Mouse (Mus musculus) erythroid progenitor cell, adult 5-6 weeks (primary cell): ENCODE measurements around the gene Rsph1. TPM values are rescaled to one million over a fixed set of nuclear protein-coding genes. Genes with fewer than 3 reads are reported as not detected.
"Not testable (repeated sequence)": the region's sequence is repeated elsewhere in the genome, so short reads cannot be mapped to it uniquely, and the experiment has no call there.

ENCODE experiments used
- ATAC-seq: replicated peaks from 2 replicates; pipeline ENCODE4 v1.8.0; 2016; ENCODE audit warnings: moderate number of reproducible peaks, mild to moderate bottlenecking, moderate TSS enrichment, inconsistent platforms; ENCODE audit not compliant: poor library complexity, low FRiP score, severe bottlenecking
- total RNA-seq, 2 experiments: library from RNA; stranded (forward) in 1 of 2; stranded (reverse) in 1 of 2; fragments of 150-400 nt in 1 of 2; fragments of 186-747, 209-891 nt in 1 of 2; gene quantifications; 2 replicates each; pipeline versions ENCODE4 v1.2.3 to v1.2.4; 2015 to 2017; ENCODE audit warnings: low replicate concordance in 2 of 2

The Rsph1 gene
- total RNA-seq, 2 experiments from 2014 or later, result not detected

- ATAC-seq, result no peak
Observed at GRCm38 (mm10) chr17:31280269-31280668, 3.1 kb upstream of the Rsph1 start.

GRCm38 (mm10) chr17:31279541-31279940, 2.4 kb upstream of the Rsph1 start:
- no peak for ATAC-seq

- no peak for ATAC-seq
Observed at GRCm38 (mm10) chr17:31277931-31278330, 748 bp upstream of the Rsph1 start.

GRCm38 (mm10) chr17:31276207-31276921, 819 bp downstream of the Rsph1 start:
- no peak for ATAC-seq

- ATAC-seq, result no peak
Observed at GRCm38 (mm10) chr17:31275181-31275580, 2.0 kb downstream of the Rsph1 start.

GRCm38 (mm10) chr17:31273631-31274030, 3.6 kb downstream of the Rsph1 start:
- no peak for ATAC-seq

- ATAC-seq, result no peak
Observed at GRCm38 (mm10) chr17:31272416-31273165, 4.6 kb downstream of the Rsph1 start.

- no peak for ATAC-seq
Observed at GRCm38 (mm10) chr17:31271136-31271851, 5.9 kb downstream of the Rsph1 start.

GRCm38 (mm10) chr17:31270736-31271135, 6.4 kb downstream of the Rsph1 start:
- not testable (repeated sequence) for ATAC-seq

- no peak for ATAC-seq
Observed at GRCm38 (mm10) chr17:31270246-31270645, 6.9 kb downstream of the Rsph1 start.

- ATAC-seq, result no peak
Observed at GRCm38 (mm10) chr17:31269761-31270160, 7.4 kb downstream of the Rsph1 start.

- ATAC-seq, result no peak
Observed at GRCm38 (mm10) chr17:31268016-31268415, 9.2 kb downstream of the Rsph1 start.

GRCm38 (mm10) chr17:31267603-31268002, 9.6 kb downstream of the Rsph1 start:
- ATAC-seq, result no peak

GRCm38 (mm10) chr17:31267138-31267537, 10.0 kb downstream of the Rsph1 start:
- no peak for ATAC-seq

GRCm38 (mm10) chr17:31266321-31266950, 10.7 kb downstream of the Rsph1 start:
- no peak for ATAC-seq

- no peak for ATAC-seq
Observed at GRCm38 (mm10) chr17:31265831-31266230, 11.4 kb downstream of the Rsph1 start.

GRCm38 (mm10) chr17:31265171-31265572, 12.0 kb downstream of the Rsph1 start:
- ATAC-seq, result no peak

GRCm38 (mm10) chr17:31264372-31264771, 12.8 kb downstream of the Rsph1 start:
- ATAC-seq, result no peak

- no peak for ATAC-seq
Observed at GRCm38 (mm10) chr17:31263770-31264169, 13.4 kb downstream of the Rsph1 start.

- ATAC-seq, result no peak
Observed at GRCm38 (mm10) chr17:31262715-31263114, 14.5 kb downstream of the Rsph1 start.
